Mouse (Mus musculus) G1E (cell line): ENCODE measurements around the gene Ccdc38.

ENCODE experiments used
- CTCF ChIP-seq: IDR thresholded peaks from 2 replicates; pipeline ENCODE4 v1.5.1; 2012; ENCODE audit warnings: low read depth, low read length, inconsistent platforms, mixed read lengths
- POLR2AphosphoS5 ChIP-seq: IDR thresholded peaks from 2 replicates; pipeline ENCODE4 v1.6.1; 2012; ENCODE audit warnings: low read depth, low read length, inconsistent platforms; ENCODE audit not compliant: insufficient replicate concordance
- TAL1 ChIP-seq: conservative IDR thresholded peaks from 2 replicates; pipeline ENCODE4 v1.6.1; 2012; ENCODE audit warnings: low read depth, low read length, inconsistent platforms, mixed read lengths

GRCm38 (mm10) chr10:93541585-93541984, 1.2 kb downstream of the Ccdc38 start:
- no peak for TF ChIP-seq POLR2AphosphoS5
- no peak for TF ChIP-seq CTCF
- TF ChIP-seq TAL1: no peak
